21 mouse cellular contexts compared by ENCODE assay signal in the genomic region with DNA sequence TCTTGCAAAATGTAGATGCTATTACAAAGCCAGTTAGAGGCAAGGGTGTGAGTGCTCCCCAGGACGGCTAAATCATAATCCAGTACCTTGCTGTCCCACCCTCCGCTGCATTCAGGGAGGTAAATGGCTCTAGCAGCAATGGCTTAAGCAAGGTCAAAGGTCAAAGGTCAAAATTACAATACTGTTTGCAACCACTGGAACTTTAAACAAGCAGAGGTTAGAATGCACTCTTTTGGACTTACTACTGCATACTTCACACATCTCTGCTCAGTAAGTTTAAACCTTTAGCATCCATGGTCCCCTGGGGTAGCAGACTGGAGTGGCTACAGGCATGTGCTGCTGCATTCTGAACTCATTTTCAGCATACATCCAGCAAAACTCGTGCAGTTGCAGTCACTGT. TPM values are rescaled to one million over a fixed set of nuclear protein-coding genes. Genes with fewer than 3 reads are reported as not detected.
DNase-seq lines count a peak whose midpoint lies in the region; ATAC-seq and TF ChIP-seq lines count a peak whose summit lies in the region.
"Had no signal": no experiment of that assay in that cellular context is flagged by ENCODE, and none has a peak within 500 bp of the region (broad histone marks: within the 10 kb centered on the region; RNA-seq: fewer than 3 reads in every experiment).

No protein-coding gene starts in this region.

- 25% methylated on average over 3 of the region's 3 CpGs for WGBS in liver, adult 2 months
- WGBS in midbrain, embryonic 11.5 days, result 76% methylated on average over 3 of the region's 3 CpGs
- WGBS in midbrain, postnatal 0 days, result 67% methylated on average over 3 of the region's 3 CpGs

- H3K9me3 ChIP-seq in midbrain, embryonic 11.5 days (ENCODE audit: control insufficient read depth, low read length), result no peaks in the 10 kb centered on the region
- no peaks in the 10 kb centered on the region for H3K9me3 ChIP-seq in midbrain, postnatal 0 days (ENCODE audit: low read length)
- H3K9me3 ChIP-seq: embryonic facial prominence, embryonic 15.5 days; forebrain, embryonic 15.5 days; G1E; heart, embryonic 13.5 days; hindbrain, embryonic 15.5 days had no signal

- no peaks in the 10 kb centered on the region for H3K27me3 ChIP-seq in liver, adult 2 months (ENCODE audit: control insufficient read depth, insufficient read depth, low read length)
- H3K27me3 ChIP-seq in midbrain, embryonic 11.5 days (ENCODE audit: control insufficient read depth, insufficient read depth, low read length), result no peaks in the 10 kb centered on the region
- no peaks in the 10 kb centered on the region for H3K27me3 ChIP-seq in midbrain, postnatal 0 days (ENCODE audit: insufficient read depth, low read length)
- H3K27me3 ChIP-seq: embryonic facial prominence, embryonic 15.5 days; forebrain, embryonic 15.5 days; heart, embryonic 13.5 days; hindbrain, embryonic 15.5 days had no signal

- no peak overlapping the region for H3K27ac ChIP-seq in liver, adult 2 months (replicated peaks; ENCODE audit: insufficient read depth, low read depth, low read length)
- H3K27ac ChIP-seq in midbrain, embryonic 11.5 days (ENCODE audit: low read depth, low read length), result no peak overlapping the region
- H3K27ac ChIP-seq in midbrain, postnatal 0 days (ENCODE audit: low read depth, low read length), result no peak overlapping the region
- H3K27ac ChIP-seq: embryonic facial prominence, embryonic 15.5 days; forebrain, embryonic 15.5 days; heart, embryonic 13.5 days; hindbrain, embryonic 15.5 days had no signal

- H3K36me3 ChIP-seq in liver, adult 2 months (ENCODE audit: control insufficient read depth, insufficient read depth, low read length), result peaks cover 35% of the 10 kb centered on the region
- peaks cover 24% of the 10 kb centered on the region for H3K36me3 ChIP-seq in midbrain, embryonic 11.5 days (ENCODE audit: control insufficient read depth, insufficient read depth, low read length)
- H3K36me3 ChIP-seq in midbrain, postnatal 0 days (ENCODE audit: insufficient read depth, low read length), result peaks cover 43% of the 10 kb centered on the region

- no peak for ATAC-seq in midbrain, embryonic 11.5 days (ENCODE audit: low FRiP score)
- no peak for ATAC-seq in midbrain, postnatal 0 days (ENCODE audit: low FRiP score)
- ATAC-seq in erythroblast, adult 5-6 weeks (replicated peaks; ENCODE audit: low FRiP score, poor library complexity, severe bottlenecking), result peak; percentile 39; the same call in 1 of the 2 replicates
- ATAC-seq: activated CD4-positive, CD25-positive, alpha-beta regulatory T cell, adult 4 months; forebrain, embryonic 15.5 days had no signal

- no peak overlapping the region for H3K4me3 ChIP-seq in liver, adult 2 months (ENCODE audit: insufficient read depth, low read depth, low read length)
- H3K4me3 ChIP-seq in midbrain, embryonic 11.5 days (ENCODE audit: low read depth, low read length), result no peak overlapping the region
- H3K4me3 ChIP-seq in midbrain, postnatal 0 days (ENCODE audit: low read depth, low read length), result no peak overlapping the region
- H3K4me3 ChIP-seq: embryonic facial prominence, embryonic 15.5 days; forebrain, embryonic 15.5 days; heart, embryonic 13.5 days; hindbrain, embryonic 15.5 days had no signal

- peaks cover 4% of the 10 kb centered on the region for H3K4me1 ChIP-seq in liver, adult 2 months (ENCODE audit: control insufficient read depth, insufficient read depth, low read length)
- H3K4me1 ChIP-seq in midbrain, embryonic 11.5 days (ENCODE audit: control insufficient read depth, insufficient read depth, low read length), result no peaks in the 10 kb centered on the region
- no peaks in the 10 kb centered on the region for H3K4me1 ChIP-seq in midbrain, postnatal 0 days (ENCODE audit: insufficient read depth, low read length)
- H3K4me1 ChIP-seq: embryonic facial prominence, embryonic 15.5 days; forebrain, embryonic 15.5 days; heart, embryonic 13.5 days; hindbrain, embryonic 15.5 days had no signal

- TF ChIP-seq CTCF in liver, adult 2 months (IDR thresholded peaks at IDR 0.05; ENCODE audit: low read depth, low read length), result no peak
- no peak for TF ChIP-seq CTCF in midbrain, postnatal 0 days (IDR thresholded peaks at IDR 0.05)

- DNase-seq in liver, adult 2 months (ENCODE audit: extremely low read depth, low read depth, low spot score), result peak; percentile 71
- no peak for DNase-seq in liver
- peak; percentile 86 for DNase-seq in midbrain, embryonic 11.5 days (ENCODE audit: low spot score, missing footprints)
- DNase-seq in midbrain, postnatal 0 days (ENCODE audit: low spot score), result no peak
- DNase-seq in right cerebral cortex, postnatal 10 days (ENCODE audit: low spot score in 2 of 2), result no peak
- no peak for DNase-seq in ovary, postnatal 14 days (ENCODE audit: low spot score)
- DNase-seq: adrenal gland, postnatal 14 days; cerebellum, adult 18-20 months; cerebellum, adult 9-11 months; cerebellum, postnatal 36 days; gastrocnemius, postnatal 36 days; heart, adult 11 months; heart, postnatal 36 days had no signal

- H3K9ac ChIP-seq in liver, adult 2 months (ENCODE audit: low read depth, low read length), result no peak overlapping the region
- H3K9ac ChIP-seq in midbrain, embryonic 11.5 days (ENCODE audit: low read length), result no peak overlapping the region
- H3K9ac ChIP-seq in midbrain, postnatal 0 days (replicated peaks; ENCODE audit: low read length, poor library complexity, severe bottlenecking), result no peak overlapping the region
- H3K9ac ChIP-seq: embryonic facial prominence, embryonic 15.5 days; forebrain, embryonic 15.5 days; heart, embryonic 13.5 days; hindbrain, embryonic 15.5 days had no signal

- H3K79me2 ChIP-seq in liver, adult 2 months (ENCODE audit: control insufficient read depth, insufficient read depth, low read length), result no peaks in the 10 kb centered on the region

- TF ChIP-seq POLR2A in liver, adult 2 months (IDR thresholded peaks at IDR 0.05; ENCODE audit: extremely low read depth, insufficient read depth, low read length), result no peak

- no peak overlapping the region for H3K4me2 ChIP-seq in midbrain, embryonic 11.5 days
- H3K4me2 ChIP-seq in midbrain, postnatal 0 days (ENCODE audit: low read depth, low read length, poor library complexity, severe bottlenecking), result no peak overlapping the region
- H3K4me2 ChIP-seq: embryonic facial prominence, embryonic 15.5 days; forebrain, embryonic 15.5 days; heart, embryonic 13.5 days; hindbrain, embryonic 15.5 days had no signal

RNA-seq across cellular contexts. Expression of a gene that starts 14.7 kb away (rescaled TPM):
- 0.34 and 0.65 TPM in 2 replicates for total RNA-seq in liver, adult 2 months (2014; rRNA removed)
- polyA plus RNA-seq in liver, adult 2 months (2012; rRNA removed), result 0.27 and 0.57 TPM in 2 replicates
- polyA plus RNA-seq in midbrain, embryonic 11.5 days (2014; fragmentation: Nextera tagmentation; extraction: Ambion mirVana), result 2.2 and 2.5 TPM in 2 replicates
- total RNA-seq in midbrain, postnatal 0 days (2014; rRNA removed), result 1.2 and 5.2 TPM in 2 replicates
- polyA plus RNA-seq in midbrain, postnatal 0 days (2015; fragmentation: Nextera tagmentation; extraction: Ambion mirVana), result 0.31 and 0.57 TPM in 2 replicates
- total RNA-seq in erythroblast, adult 5-6 weeks (2015; ENCODE audit: low replicate concordance), result not detected in 2 replicates
- total RNA-seq in erythroblast, adult 5-6 weeks (2017; ENCODE audit: low replicate concordance), result not detected in 2 replicates
- total RNA-seq: gastrocnemius, adult 8-10 months; gastrocnemius, postnatal 36 days; heart, postnatal 36 days had no signal
- polyA plus RNA-seq: G1E had no signal

RNA-seq across cellular contexts. Expression of a gene that starts 17.8 kb away (rescaled TPM):
- 14.2 and 17.1 TPM in 2 replicates for total RNA-seq in liver, adult 2 months (2014; rRNA removed)
- 4.5 and 8.2 TPM in 2 replicates for polyA plus RNA-seq in liver, adult 2 months (2012; rRNA removed)
- polyA plus RNA-seq in midbrain, embryonic 11.5 days (2014; fragmentation: Nextera tagmentation; extraction: Ambion mirVana), result 74.7 and 85.6 TPM in 2 replicates
- total RNA-seq in midbrain, postnatal 0 days (2014; rRNA removed), result 101 and 118 TPM in 2 replicates
- polyA plus RNA-seq in midbrain, postnatal 0 days (2015; fragmentation: Nextera tagmentation; extraction: Ambion mirVana), result 104 and 106 TPM in 2 replicates
- total RNA-seq in erythroblast, adult 5-6 weeks (2015; ENCODE audit: low replicate concordance), result 2.1 and 22.7 TPM in 2 replicates
- 6.7 and 8.9 TPM in 2 replicates for total RNA-seq in erythroblast, adult 5-6 weeks (2017; ENCODE audit: low replicate concordance)

RNA-seq across cellular contexts. Expression of a gene that starts 32.5 kb away (rescaled TPM):
- total RNA-seq in liver, adult 2 months (2014; rRNA removed), result 92.7 and 117 TPM in 2 replicates
- 29.5 and 33.9 TPM in 2 replicates for polyA plus RNA-seq in liver, adult 2 months (2012; rRNA removed)
- 287 and 341 TPM in 2 replicates for polyA plus RNA-seq in midbrain, embryonic 11.5 days (2014; fragmentation: Nextera tagmentation; extraction: Ambion mirVana)
- total RNA-seq in midbrain, postnatal 0 days (2014; rRNA removed), result 72.5 and 72.9 TPM in 2 replicates
- polyA plus RNA-seq in midbrain, postnatal 0 days (2015; fragmentation: Nextera tagmentation; extraction: Ambion mirVana), result 223 and 233 TPM in 2 replicates
- 41.8 and 43.6 TPM in 2 replicates for total RNA-seq in erythroblast, adult 5-6 weeks (2015; ENCODE audit: low replicate concordance)
- 62.3 and 80.2 TPM in 2 replicates for total RNA-seq in erythroblast, adult 5-6 weeks (2017; ENCODE audit: low replicate concordance)

RNA-seq across cellular contexts. Expression of a gene that starts 32.6 kb away (rescaled TPM):
- total RNA-seq in liver, adult 2 months (2014; rRNA removed), result 13.9 and 15.8 TPM in 2 replicates
- polyA plus RNA-seq in liver, adult 2 months (2012; rRNA removed), result 4.2 and 5.2 TPM in 2 replicates
- polyA plus RNA-seq in midbrain, embryonic 11.5 days (2014; fragmentation: Nextera tagmentation; extraction: Ambion mirVana), result 89.7 and 95.4 TPM in 2 replicates
- 12.6 and 14.3 TPM in 2 replicates for total RNA-seq in midbrain, postnatal 0 days (2014; rRNA removed)
- polyA plus RNA-seq in midbrain, postnatal 0 days (2015; fragmentation: Nextera tagmentation; extraction: Ambion mirVana), result 11.4 and 13.7 TPM in 2 replicates
- total RNA-seq in erythroblast, adult 5-6 weeks (2015; ENCODE audit: low replicate concordance), result 7.9 and 9.0 TPM in 2 replicates
- 6.8 and 17.8 TPM in 2 replicates for total RNA-seq in erythroblast, adult 5-6 weeks (2017; ENCODE audit: low replicate concordance)

Comparison
In these comparisons a context has a peak if more than half of its experiments do, and no peak if none do; other contexts are left out.
1. DNase-seq: peak in liver, adult 2 months (single experiment) and midbrain, embryonic 11.5 days (single experiment); none in liver (single experiment), midbrain, postnatal 0 days (single experiment), right cerebral cortex, postnatal 10 days (0 of 2) and ovary, postnatal 14 days (single experiment).